Mouse (Mus musculus) kidney, adult 2 months (tissue): ENCODE data around the gene Hsd17b12.
A peak's percentile ranks its signal among the peaks of the same experiment; 100 is the strongest.

Experiments used
- CTCF ChIP-seq: fragments of 200-500 bp; conservative IDR thresholded peaks from 2 replicates; pipeline ENCODE4 v1.5.1; 2011; ENCODE audit warnings: low read depth, mild to moderate bottlenecking, control low read depth, low read length, moderate library complexity, mixed read lengths; ENCODE audit not compliant: insufficient read depth, insufficient read length
- POLR2A ChIP-seq: fragments of 200-500 bp; IDR thresholded peaks from one replicate; pipeline ENCODE4 v1.6.1; 2011; ENCODE audit warnings: low read depth, low read length, control low read depth

DNA sequence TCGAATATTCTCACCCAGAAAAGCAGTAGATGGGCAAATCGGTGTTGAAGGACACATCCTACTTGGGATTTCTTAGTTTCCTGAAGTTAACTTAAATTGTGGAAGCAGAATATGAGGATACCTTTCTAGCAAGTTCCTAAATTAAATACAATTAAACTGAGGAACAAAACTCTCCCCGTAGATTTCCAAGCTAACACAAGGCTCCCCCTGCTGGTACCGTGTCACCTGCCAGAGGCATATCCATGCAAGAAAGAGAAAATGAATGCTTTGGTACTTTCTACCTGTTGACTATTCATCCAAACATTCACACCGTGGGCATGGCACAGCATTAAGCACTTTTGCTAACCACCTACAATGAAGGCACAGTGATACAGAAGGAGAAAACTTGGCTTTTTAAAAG lies 98.3 kb downstream of the Hsd17b12 start:
- TF ChIP-seq CTCF (peak; percentile 60), POLR2A (no peak)
